Mouse (Mus musculus): Measurements from ENCODE around the gene Tanc1. TPM values are rescaled to one million over a fixed set of nuclear protein-coding genes. Genes with fewer than 3 reads are reported as not detected.

The Tanc1 gene
- polyA plus RNA-seq, 1 experiment from 2014 or later: 5.8 TPM

DNA sequence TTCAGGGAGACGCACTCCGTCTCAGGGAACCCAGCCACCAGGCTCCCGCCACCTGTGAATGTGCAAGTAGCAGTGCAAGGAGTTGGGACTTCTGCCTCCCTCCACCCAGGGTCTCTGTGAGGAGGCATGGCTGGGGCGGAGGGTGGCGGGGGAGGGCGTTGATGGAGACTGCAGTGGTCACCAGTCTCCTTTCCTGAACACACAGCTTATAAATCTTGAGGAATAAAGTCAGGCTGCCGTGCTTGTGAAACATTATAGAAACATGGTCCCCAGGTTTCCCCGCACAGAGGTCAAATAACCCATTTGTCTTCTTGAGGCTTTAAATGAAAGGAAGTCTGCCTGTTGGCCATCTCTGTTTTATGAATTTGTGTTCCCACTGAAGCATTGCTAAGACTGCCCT is 159.9 kb downstream of the Tanc1 start:
- WGBS (ENCODE audit: missing documents): 75% methylated on average over 8 of the region's 8 CpGs
- no peak overlapping the region for H3K27ac ChIP-seq
- no peak overlapping the region for H3K4me3 ChIP-seq (ENCODE audit: inconsistent target)
- no peaks in the 10 kb centered on the region for H3K36me3 ChIP-seq (ENCODE audit: inconsistent target)
- no peaks in the 10 kb centered on the region for H3K79me2 ChIP-seq (ENCODE audit: inconsistent target)

DNA sequence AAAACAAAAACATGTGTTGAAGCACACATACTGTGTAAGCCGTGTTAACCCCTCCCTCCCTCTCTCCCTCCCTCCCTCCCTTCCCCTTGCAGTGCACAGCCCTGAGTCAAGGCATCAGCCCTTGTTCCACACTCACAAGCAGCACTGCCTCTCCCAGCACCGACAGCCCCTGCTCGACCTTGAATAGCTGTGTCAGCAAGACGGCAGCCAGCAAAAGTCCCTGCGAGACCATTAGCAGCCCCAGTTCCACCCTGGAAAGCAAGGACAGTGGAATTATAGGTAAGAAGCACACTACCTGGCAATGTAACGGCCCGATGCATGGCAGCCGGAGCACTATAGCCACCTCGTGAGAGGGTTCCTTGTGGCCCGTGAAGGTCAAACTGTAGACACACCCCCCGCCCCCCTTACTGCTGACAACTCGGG is 160.4 kb downstream of the Tanc1 start:
- Histone ChIP-seq H3K4me3 (ENCODE audit: inconsistent target) (no peak overlapping the region), H3K79me2 (ENCODE audit: inconsistent target) (no peaks in the 10 kb centered on the region)
- 80% methylated on average over 12 of the region's 12 CpGs for WGBS (ENCODE audit: missing documents)

DNA sequence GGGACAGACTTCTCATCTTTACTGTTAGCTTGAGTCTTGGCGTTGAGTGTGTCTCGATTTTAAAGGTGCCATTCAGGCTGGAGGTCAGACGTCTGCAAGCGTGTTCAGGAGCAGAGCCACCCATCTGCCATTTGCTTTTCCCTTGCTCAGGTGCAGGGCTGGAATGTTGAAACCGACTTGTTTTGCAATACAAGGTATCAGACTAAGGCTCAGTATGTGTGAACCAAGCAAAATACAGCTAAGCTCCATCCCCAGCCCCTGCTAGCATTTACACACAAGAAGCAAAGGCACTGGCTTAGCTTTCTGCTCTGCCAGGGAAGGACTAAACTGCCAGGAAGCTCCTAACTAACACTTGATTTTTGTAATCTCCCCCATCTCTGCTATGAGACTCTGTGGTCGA is 162.5 kb downstream of the Tanc1 start:
- H3K79me2 ChIP-seq (ENCODE audit: inconsistent target): no peaks in the 10 kb centered on the region
- 94% methylated on average over 6 of the region's 6 CpGs for WGBS (ENCODE audit: missing documents)
- no peak overlapping the region for H3K27ac ChIP-seq
- no peak overlapping the region for H3K4me3 ChIP-seq (ENCODE audit: inconsistent target)
- no peaks in the 10 kb centered on the region for H3K36me3 ChIP-seq (ENCODE audit: inconsistent target)

More for the DNA sequence above, 160.4 kb downstream of the Tanc1 start:
- Histone ChIP-seq H3K27ac (no peak overlapping the region), H3K36me3 (ENCODE audit: inconsistent target) (no peaks in the 10 kb centered on the region)

DNA sequence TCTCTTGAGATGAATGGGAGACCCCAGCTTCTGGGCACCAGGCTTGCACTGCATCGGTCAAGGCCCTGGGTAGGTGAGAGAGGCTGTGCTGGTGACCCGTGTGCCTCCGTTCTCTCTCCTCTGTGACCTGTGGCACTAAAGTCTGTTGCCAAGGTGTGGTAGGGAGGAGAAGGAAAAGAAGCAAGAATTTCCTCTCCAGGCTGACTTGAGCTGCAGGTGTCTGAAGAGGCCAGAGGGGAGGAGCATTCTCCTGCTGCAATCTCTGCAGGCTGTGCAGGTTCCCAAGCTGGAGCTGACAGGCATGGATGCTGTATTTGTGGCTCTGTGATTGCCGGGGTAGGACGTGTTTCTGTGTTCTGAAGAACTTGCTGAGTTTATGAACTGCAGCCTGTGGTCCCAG is 163.3 kb downstream of the Tanc1 start:
- WGBS (ENCODE audit: missing documents): 98% methylated on average over 5 of the region's 5 CpGs
- H3K27ac ChIP-seq: no peak overlapping the region

DNA sequence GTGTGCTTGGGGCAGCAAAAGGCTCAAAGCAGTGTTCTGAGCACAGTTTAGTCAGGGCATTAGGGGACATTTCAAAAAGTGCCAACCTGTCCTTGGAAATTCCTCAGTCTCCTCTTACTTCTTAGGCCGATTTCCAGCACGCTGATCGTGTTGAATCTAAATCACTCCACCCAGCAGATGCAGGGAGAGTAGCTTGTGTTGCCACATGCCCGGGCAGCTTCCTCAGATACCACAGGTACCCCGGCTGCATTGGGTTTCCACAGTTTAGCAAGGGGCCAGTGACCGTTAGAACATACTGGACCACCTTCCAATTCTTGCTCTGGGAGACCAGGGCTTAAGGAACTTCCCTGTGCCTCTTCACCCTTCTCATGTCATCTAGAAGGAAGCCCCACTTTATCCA is 164.0 kb downstream of the Tanc1 start:
- H3K36me3 ChIP-seq (ENCODE audit: inconsistent target): no peaks in the 10 kb centered on the region
- 90% methylated on average over 6 of the region's 6 CpGs for WGBS (ENCODE audit: missing documents)
- no peak overlapping the region for H3K4me3 ChIP-seq (ENCODE audit: inconsistent target)
- no peaks in the 10 kb centered on the region for H3K79me2 ChIP-seq (ENCODE audit: inconsistent target)
- no peak overlapping the region for H3K27ac ChIP-seq

More for the DNA sequence above, 163.3 kb downstream of the Tanc1 start:
- H3K79me2 ChIP-seq (ENCODE audit: inconsistent target): no peaks in the 10 kb centered on the region
- H3K4me3 ChIP-seq (ENCODE audit: inconsistent target): no peak overlapping the region
- no peaks in the 10 kb centered on the region for H3K36me3 ChIP-seq (ENCODE audit: inconsistent target)

DNA sequence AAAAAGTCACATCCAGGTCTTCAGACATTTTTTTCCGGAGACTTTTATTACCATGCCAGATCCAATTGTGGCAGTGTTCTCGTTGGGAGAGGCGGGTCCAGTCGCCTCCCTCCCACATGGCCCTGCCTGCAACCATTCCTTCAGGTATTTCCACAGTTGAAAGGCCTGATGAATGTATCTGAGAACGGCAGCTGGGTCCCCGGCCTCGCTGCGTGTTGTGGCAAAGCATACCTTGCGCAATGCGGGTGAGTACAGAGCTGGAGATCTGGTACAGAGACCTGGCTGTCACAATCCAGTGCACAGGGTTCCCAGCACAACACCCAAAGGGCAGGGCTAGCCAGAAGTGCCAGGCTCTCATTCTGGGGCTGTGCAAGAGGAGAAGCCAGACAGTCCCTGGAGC is 167.5 kb downstream of the Tanc1 start:
- WGBS (ENCODE audit: missing documents): 59% methylated on average over 10 of the region's 10 CpGs
- H3K27ac ChIP-seq: no peak overlapping the region
- no peaks in the 10 kb centered on the region for H3K36me3 ChIP-seq (ENCODE audit: inconsistent target)
- no peaks in the 10 kb centered on the region for H3K79me2 ChIP-seq (ENCODE audit: inconsistent target)
- no peak overlapping the region for H3K4me3 ChIP-seq (ENCODE audit: inconsistent target)

DNA sequence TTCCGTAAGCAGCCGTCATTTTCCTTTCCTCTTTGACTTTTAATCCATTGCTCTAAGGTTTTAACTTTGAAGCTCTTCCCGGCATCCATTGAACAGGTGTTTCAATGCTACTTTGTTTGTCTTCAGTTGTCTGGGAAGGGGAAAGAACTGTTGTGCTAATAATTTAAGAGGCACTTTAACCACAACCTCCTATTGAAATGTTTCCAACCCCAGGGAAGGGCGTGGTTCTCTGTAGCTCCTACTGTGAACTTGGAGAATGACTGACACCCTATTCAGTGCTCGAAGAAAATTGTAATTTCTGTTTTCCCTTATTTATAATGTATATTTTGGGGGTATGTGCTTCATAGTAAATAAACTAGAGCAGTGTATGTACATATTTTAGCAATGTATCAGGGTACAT is 168.4 kb downstream of the Tanc1 start:
- WGBS (ENCODE audit: missing documents): 47% methylated on average over 5 of the region's 5 CpGs
- no peaks in the 10 kb centered on the region for H3K79me2 ChIP-seq (ENCODE audit: inconsistent target)
- H3K27ac ChIP-seq: no peak overlapping the region
- no peaks in the 10 kb centered on the region for H3K36me3 ChIP-seq (ENCODE audit: inconsistent target)
- no peak overlapping the region for H3K4me3 ChIP-seq (ENCODE audit: inconsistent target)

DNA sequence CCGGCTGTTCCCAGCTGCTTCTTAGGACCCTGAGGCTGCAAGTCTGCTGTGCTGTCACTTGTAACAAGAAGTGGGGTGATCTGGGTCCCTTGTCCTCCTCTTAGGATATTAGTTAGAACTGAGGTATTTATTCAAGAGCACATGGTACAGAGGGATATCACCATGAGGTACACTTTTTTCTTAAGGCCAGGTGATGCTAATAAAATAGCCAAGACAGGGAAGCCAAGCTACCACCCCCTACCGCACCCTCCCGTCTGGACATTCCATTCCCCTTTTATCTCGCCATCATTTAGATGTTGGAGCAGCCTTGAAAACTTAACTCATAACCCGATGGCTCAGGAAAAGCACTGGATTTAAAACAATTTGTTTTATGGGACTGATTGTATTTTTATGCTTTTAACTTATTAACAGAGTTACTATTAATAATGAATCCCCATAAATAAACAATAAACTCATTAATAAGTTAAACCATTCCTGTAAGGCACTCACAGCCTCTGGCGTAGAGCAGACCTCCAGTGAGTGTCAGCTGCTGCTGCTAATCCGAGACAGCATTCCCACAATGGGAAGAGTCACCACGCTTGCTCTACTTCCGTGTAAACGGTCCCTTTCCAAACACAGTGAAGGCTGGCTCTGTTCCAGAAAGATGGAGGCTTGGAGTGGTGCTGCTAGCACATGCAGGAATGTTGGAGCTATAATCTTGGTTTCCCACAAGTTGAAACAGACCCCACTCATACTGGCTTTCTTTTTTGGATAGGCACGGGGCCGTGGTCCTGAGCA is 171.4 kb downstream of the Tanc1 start:
- Histone ChIP-seq H3K36me3 (ENCODE audit: inconsistent target) (no peaks in the 10 kb centered on the region), H3K27ac (no peak overlapping the region)
- 90% methylated on average over 12 of the region's 12 CpGs for WGBS (ENCODE audit: missing documents)

DNA sequence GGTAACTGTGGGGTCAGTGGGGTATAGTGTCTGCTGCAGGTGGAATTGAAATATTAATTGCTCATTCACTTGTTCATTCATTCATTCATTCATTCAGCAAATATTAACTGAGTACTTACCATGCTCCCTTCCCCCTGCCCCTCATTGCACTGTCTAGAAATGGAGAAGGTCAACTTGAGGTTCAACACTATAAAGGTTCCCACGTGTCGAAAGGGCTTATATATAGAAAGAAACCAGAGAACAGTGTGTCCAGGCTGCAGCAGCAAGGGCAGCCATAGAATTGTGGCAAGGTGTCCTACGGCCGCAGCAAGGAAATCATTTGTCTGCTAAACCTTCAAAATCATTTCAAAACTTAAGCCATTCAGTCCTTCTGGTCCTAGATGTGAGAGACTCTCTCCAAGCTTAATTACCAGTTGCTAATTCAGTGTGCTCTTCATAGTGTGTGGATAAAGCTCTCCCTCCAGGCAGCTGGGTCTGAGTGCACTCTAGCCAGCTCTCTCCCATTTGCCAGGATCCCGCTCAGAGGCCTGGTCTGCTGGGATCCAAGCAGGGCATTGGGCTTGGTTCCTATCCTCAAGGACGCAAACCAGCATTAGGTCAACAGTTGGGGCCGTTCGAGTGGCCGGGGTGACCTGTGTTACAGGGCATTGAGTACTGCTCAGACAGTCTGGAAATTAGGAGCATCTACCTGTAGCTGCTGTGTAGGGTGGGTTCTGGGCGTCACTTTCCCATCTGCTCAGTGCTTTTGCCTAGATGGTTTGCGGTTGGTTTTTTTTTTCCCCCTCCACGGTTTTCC is 172.2 kb downstream of the Tanc1 start:
- Histone ChIP-seq H3K36me3 (ENCODE audit: inconsistent target) (no peaks in the 10 kb centered on the region), H3K79me2 (ENCODE audit: inconsistent target) (no peaks in the 10 kb centered on the region), H3K27ac (no peak overlapping the region), H3K4me3 (ENCODE audit: inconsistent target) (no peak overlapping the region)
- 88% methylated on average over 10 of the region's 12 CpGs for WGBS (ENCODE audit: missing documents)

More for the DNA sequence above, 171.4 kb downstream of the Tanc1 start:
- Histone ChIP-seq H3K4me3 (ENCODE audit: inconsistent target) (no peak overlapping the region), H3K79me2 (ENCODE audit: inconsistent target) (no peaks in the 10 kb centered on the region)

DNA sequence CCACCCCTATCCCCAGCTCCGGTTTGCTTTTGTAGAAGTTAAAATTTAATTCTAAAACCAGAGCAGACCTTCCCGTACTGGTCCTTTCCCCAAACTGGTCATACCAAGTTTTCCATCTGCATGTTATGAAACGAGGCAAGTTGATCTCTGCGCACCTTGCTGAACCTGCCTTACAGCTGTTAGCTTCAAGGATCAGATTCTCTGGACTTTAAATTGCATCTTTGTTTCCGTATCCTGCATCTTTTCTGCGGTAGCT is 172.7 kb downstream of the Tanc1 start:
- H3K27ac ChIP-seq: no peak overlapping the region
- no peaks in the 10 kb centered on the region for H3K79me2 ChIP-seq (ENCODE audit: inconsistent target)
- H3K36me3 ChIP-seq (ENCODE audit: inconsistent target): no peaks in the 10 kb centered on the region
- WGBS (ENCODE audit: missing documents): 93% methylated on average over 6 of the region's 6 CpGs
- H3K4me3 ChIP-seq (ENCODE audit: inconsistent target): no peak overlapping the region

DNA sequence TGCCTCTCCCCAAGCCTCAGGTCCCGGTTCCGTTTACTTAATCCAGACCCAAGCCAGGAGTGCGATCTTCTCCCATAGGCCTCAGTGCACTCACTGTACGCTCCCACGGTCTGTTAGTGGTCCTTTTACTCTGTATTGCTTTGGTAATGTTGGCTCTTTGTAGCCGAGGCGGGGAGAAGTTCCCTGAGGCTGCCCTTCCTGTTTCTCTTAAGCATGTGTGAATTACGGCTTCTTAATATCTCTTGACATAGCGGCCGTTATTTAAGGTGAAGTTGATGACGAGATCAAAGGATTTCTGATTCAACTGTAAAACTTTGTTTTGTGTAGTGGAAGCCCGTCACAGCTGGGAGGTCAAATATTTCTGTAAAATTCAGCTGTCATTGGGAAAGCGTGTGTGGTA is 173.8 kb downstream of the Tanc1 start:
- Histone ChIP-seq H3K79me2 (ENCODE audit: inconsistent target) (no peaks in the 10 kb centered on the region), H3K4me3 (ENCODE audit: inconsistent target) (no peak overlapping the region), H3K36me3 (ENCODE audit: inconsistent target) (no peaks in the 10 kb centered on the region), H3K27ac (no peak overlapping the region)
- WGBS (ENCODE audit: missing documents): 81% methylated on average over 9 of the region's 13 CpGs

DNA sequence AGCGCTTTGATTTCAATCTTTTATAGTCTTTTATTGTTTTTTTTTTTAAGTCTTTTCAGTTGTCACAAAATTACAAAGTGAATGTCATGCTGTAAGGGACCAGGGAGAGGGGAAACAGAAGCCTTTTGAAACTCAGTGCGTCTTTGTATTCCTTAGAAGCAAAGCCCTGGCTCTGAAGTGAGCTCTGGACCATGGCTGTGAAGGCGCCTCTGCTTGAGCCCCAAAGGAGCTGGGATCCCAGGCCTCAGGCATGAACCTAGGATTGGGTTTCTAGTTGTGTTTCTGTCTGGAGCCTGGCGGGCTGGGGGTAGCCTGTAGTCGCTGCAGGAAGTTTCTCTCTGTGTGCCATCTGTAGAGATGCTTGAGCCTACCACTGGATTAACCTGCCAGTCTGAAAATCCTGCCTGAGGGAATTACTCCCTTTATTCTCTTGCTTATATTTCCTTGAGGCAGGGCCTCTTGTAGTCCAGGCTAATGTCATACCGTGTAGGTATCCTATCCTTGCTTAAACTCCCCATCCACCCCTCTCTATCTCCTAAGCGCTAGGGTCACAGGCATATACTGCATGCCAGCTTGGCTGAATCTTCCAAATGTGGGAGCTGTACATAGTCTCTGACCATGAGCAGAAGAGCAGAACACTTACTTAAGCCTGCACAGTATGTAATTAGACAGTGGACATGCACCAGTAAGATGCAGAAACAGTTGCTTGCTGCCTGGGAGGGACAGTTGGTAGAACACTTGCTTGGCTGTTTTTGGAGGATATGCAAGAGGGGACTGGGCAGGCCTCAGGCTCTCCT is 177.1 kb downstream of the Tanc1 start:
- Histone ChIP-seq H3K36me3 (ENCODE audit: inconsistent target) (no peaks in the 10 kb centered on the region), H3K4me3 (ENCODE audit: inconsistent target) (no peak overlapping the region), H3K79me2 (ENCODE audit: inconsistent target) (no peaks in the 10 kb centered on the region), H3K27ac (no peak overlapping the region)
- WGBS (ENCODE audit: missing documents): 96% methylated on average over 7 of the region's 7 CpGs

DNA sequence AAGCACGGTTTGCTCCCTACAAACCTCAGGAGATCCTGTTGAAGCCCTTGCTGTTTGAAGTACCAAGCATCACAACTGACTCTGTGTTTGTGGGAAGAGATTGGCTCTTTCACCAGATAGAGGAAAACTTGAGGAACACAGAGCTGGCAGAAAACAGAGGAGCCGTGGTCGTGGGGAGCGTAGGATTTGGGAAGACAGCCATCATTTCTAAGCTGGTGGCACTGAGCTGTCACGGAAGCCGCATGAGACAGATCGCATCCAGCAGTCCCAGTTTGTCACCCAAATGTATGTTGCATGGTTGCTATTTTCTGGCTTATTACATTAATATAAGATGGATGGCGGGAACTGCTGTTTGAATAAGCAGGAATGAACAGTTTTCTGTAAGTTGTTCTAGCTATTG is 179.8 kb downstream of the Tanc1 start:
- over 99% methylated on average over 8 of the region's 8 CpGs for WGBS (ENCODE audit: missing documents)
- no peak overlapping the region for H3K27ac ChIP-seq
- H3K79me2 ChIP-seq (ENCODE audit: inconsistent target): no peaks in the 10 kb centered on the region
- H3K36me3 ChIP-seq (ENCODE audit: inconsistent target): no peaks in the 10 kb centered on the region
- H3K4me3 ChIP-seq (ENCODE audit: inconsistent target): no peak overlapping the region

DNA sequence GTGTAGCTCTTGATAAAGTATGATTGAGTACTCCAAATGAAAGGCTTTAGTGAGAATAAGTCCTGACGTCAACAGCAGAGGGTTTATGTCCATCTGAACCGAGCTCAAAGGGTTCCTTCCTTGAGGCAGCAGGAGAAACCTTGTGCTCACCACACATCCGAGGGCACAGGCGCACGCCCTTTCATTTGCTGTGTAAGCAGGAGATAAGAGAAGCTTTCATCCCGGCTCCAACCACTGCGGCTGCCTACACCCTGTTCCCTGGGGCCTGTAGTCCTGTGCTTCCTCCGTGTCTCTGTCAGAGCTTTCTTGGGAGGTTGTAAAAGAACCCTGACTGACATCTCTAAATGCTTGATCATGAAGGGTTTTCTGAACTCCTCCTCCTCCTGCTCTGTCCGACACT is 181.5 kb downstream of the Tanc1 start:
- Histone ChIP-seq H3K36me3 (ENCODE audit: inconsistent target) (no peaks in the 10 kb centered on the region), H3K4me3 (ENCODE audit: inconsistent target) (no peak overlapping the region), H3K27ac (no peak overlapping the region), H3K79me2 (ENCODE audit: inconsistent target) (no peaks in the 10 kb centered on the region)
- 97% methylated on average over 9 of the region's 9 CpGs for WGBS (ENCODE audit: missing documents)

DNA sequence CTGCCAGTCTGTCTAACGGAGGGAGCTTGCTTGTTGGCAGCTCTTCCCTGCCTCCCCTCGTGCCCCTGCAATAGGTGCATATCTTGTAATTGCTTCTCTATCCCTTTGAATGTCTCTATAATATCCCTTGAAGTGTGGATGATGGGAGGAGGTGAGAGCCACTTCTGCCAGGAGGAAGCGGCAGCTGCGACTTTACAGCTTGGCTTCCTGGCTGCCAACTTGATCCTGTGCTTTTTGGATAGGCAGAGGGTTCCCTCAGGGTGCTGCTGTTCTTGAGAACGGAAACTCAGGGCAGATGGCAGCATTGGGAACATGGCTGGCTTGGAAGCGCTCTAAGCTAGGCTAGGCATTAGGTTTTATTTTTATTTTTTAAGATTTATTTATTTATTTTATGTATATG is 183.0 kb downstream of the Tanc1 start:
- Histone ChIP-seq H3K36me3 (ENCODE audit: inconsistent target) (no peaks in the 10 kb centered on the region), H3K4me3 (ENCODE audit: inconsistent target) (no peak overlapping the region), H3K27ac (no peak overlapping the region), H3K79me2 (ENCODE audit: inconsistent target) (no peaks in the 10 kb centered on the region)
- WGBS (ENCODE audit: missing documents): 92% methylated on average over 5 of the region's 6 CpGs

All from macrophage (primary cell).